Mouse (Mus musculus): ENCODE measurements around the gene Olfr157. TPM values are rescaled to one million over a fixed set of nuclear protein-coding genes. Genes with fewer than 3 reads are reported as not detected.

The Olfr157 gene
- polyA plus RNA-seq, 1 experiment from 2014 or later, result not detected

DNA sequence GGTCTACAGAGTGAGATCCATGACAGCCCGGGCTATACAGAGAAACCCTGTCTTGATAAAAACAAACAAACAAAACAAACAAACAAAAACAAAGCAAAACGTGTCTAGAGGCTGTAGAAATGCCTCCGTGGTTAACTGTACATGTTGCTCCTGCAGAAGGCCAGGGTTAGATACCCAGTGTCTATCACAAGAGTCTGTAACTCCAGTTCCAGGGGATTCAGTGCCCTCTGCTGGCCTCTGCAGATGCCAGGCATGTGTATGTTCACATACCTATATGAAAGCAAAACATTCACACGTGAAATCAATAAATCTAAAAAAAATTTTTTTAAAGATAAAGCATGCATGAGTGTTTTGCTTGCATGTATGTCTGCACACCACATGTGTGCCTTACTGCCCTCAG, 23.3 kb upstream of the Olfr157 start:
- H3K4me2 ChIP-seq (ENCODE audit: low read depth, low read length), result no peak overlapping the region

DNA sequence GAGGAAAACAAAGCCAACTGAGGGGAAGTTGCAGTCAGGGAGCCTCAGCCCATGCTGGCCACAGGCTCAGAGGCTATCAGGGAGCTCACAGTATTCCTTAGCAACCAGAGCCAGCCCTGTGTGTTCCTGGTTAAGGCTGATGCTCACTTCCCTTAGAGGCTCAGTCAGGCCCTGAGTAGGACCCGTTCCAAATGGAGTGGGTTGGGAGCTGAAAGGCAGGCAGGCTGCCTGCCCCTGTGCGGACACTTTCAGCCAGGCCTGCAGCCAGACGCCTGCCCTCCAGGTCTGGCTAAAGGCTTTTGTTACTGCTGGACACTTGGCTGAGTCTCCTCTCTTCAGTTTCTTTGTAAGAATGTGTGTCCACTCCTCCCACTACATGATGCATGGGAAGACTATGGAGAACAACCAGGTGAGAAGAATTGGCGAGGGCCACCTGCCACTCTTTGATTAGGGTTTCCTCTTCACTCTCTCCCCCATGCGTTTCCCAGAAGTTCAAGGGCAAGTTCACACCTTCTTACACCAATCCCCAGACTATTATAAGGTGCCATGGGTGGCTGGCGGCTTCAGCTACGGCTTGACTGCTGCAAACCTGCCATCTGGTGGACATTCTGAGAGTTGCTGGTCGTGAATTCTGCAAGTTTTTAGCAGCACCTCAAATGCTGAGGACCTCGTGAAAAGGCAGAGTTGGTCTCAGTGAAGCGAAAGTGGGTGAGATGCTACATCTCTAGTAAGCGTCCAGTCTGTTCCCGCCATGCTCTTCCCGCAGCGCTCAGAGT, 20.9 kb upstream of the Olfr157 start:
- Histone ChIP-seq H3K27ac (ENCODE audit: low read depth, low read length) (no peak overlapping the region), H3K36me3 (ENCODE audit: control insufficient read depth, insufficient read depth, low read length) (no peaks in the 10 kb centered on the region), H3K4me3 (ENCODE audit: low read depth, low read length) (no peak overlapping the region), H3K9me3 (ENCODE audit: control insufficient read depth, low read length) (no peaks in the 10 kb centered on the region), H3K4me1 (ENCODE audit: control insufficient read depth, insufficient read depth, low read length) (no peaks in the 10 kb centered on the region), H3K4me2 (ENCODE audit: low read depth, low read length) (no peak overlapping the region), H3K27me3 (ENCODE audit: control insufficient read depth, insufficient read depth, low read length) (no peaks in the 10 kb centered on the region), H3K9ac (replicated peaks; ENCODE audit: low read depth, low read length) (no peak overlapping the region)
- WGBS, result 16% methylated on average over 14 of the region's 14 CpGs
- ATAC-seq (ENCODE audit: low read depth), result no peak

More for the DNA sequence above, 23.3 kb upstream of the Olfr157 start:
- Histone ChIP-seq H3K9ac (replicated peaks; ENCODE audit: low read depth, low read length) (no peak overlapping the region), H3K9me3 (ENCODE audit: control insufficient read depth, low read length) (no peaks in the 10 kb centered on the region), H3K4me1 (ENCODE audit: control insufficient read depth, insufficient read depth, low read length) (no peaks in the 10 kb centered on the region), H3K4me3 (ENCODE audit: low read depth, low read length) (no peak overlapping the region), H3K36me3 (ENCODE audit: control insufficient read depth, insufficient read depth, low read length) (no peaks in the 10 kb centered on the region), H3K27ac (ENCODE audit: low read depth, low read length) (no peak overlapping the region), H3K27me3 (ENCODE audit: control insufficient read depth, insufficient read depth, low read length) (no peaks in the 10 kb centered on the region)
- WGBS, result 73% methylated on average over 4 of the region's 4 CpGs
- no peak for ATAC-seq (ENCODE audit: low read depth)

DNA sequence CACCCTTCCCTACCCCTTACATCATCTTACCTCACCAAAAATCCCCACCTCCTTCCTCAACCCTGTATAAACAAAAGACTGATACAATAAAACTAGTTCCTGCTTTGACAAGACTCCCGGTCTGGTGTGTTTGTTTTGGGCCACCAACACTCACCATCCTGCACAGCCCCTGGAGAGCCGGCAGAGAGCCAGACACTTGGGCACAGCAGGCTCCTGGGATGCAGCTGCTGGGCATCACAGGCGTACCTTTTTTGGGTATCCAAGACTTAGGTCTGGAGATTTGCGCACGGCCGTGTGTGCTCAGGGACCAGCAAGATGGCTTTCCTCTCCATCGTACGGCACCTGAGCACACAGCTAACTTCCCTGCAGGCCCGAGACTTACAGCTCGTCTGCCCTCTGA, 19.9 kb upstream of the Olfr157 start:
- Histone ChIP-seq H3K9me3 (ENCODE audit: control insufficient read depth, low read length) (no peaks in the 10 kb centered on the region), H3K9ac (replicated peaks; ENCODE audit: low read depth, low read length) (no peak overlapping the region), H3K27me3 (ENCODE audit: control insufficient read depth, insufficient read depth, low read length) (no peaks in the 10 kb centered on the region), H3K4me1 (ENCODE audit: control insufficient read depth, insufficient read depth, low read length) (no peaks in the 10 kb centered on the region), H3K27ac (ENCODE audit: low read depth, low read length) (no peak overlapping the region), H3K36me3 (ENCODE audit: control insufficient read depth, insufficient read depth, low read length) (no peaks in the 10 kb centered on the region), H3K4me2 (ENCODE audit: low read depth, low read length) (no peak overlapping the region), H3K4me3 (ENCODE audit: low read depth, low read length) (no peak overlapping the region)
- ATAC-seq (ENCODE audit: low read depth), result no peak
- 86% methylated on average over 10 of the region's 10 CpGs for WGBS

DNA sequence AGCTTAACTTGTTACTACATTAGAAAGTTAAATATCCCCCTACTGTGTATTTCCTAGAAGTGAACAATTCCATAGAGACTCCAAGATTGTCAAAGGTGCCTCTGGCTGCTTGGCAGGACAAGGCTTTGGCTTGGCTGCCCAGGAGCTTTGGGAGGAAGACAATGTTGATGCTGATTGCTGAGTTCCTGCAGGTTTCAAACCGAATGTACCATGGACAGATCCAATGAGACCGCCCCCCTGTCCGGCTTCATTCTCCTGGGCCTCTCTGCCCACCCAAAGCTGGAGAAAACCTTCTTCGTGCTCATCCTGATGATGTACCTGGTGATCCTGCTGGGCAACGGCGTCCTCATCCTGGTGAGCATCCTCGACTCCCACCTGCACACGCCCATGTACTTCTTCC, 14.1 kb upstream of the Olfr157 start:
- no peak overlapping the region for H3K27ac ChIP-seq (ENCODE audit: low read depth, low read length)
- H3K36me3 ChIP-seq (ENCODE audit: control insufficient read depth, insufficient read depth, low read length), result no peaks in the 10 kb centered on the region
- no peaks in the 10 kb centered on the region for H3K27me3 ChIP-seq (ENCODE audit: control insufficient read depth, insufficient read depth, low read length)
- no peak overlapping the region for H3K4me2 ChIP-seq (ENCODE audit: low read depth, low read length)
- 77% methylated on average over 8 of the region's 8 CpGs for WGBS
- no peaks in the 10 kb centered on the region for H3K4me1 ChIP-seq (ENCODE audit: control insufficient read depth, insufficient read depth, low read length)
- H3K4me3 ChIP-seq (ENCODE audit: low read depth, low read length), result no peak overlapping the region
- H3K9me3 ChIP-seq (ENCODE audit: control insufficient read depth, low read length), result no peaks in the 10 kb centered on the region
- no peak for ATAC-seq (ENCODE audit: low read depth)
- no peak overlapping the region for H3K9ac ChIP-seq (replicated peaks; ENCODE audit: low read depth, low read length)

DNA sequence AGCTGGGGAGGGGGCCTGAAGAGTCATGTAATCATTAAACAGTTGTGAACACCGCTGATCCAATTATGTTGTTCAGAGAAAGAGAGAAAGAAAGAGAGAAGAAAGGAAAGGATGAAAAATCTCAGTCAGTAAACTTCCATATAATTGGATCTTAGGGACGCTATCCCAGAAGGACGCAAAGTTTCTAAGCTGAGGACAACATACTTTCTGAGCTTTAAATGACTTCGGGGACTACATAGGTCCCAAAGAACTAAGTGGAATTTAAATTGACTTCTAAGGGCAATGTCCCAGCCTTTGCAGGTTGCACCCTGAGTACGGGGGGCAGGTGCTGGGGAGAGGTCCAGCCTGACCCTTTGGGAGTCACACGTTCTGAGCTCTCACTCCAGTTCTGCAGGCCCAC, 11.3 kb upstream of the Olfr157 start, which contains the start of gene Olfr155:
Olfr155 (plus strand) TSS at position 301 of the 400 bp plus-strand sequence.
- WGBS, result 88% methylated on average over 6 of the region's 6 CpGs
- Histone ChIP-seq H3K36me3 (ENCODE audit: control insufficient read depth, insufficient read depth, low read length) (no peaks in the 10 kb centered on the region), H3K9ac (replicated peaks; ENCODE audit: low read depth, low read length) (no peak within 1 kb of the TSS), H3K9me3 (ENCODE audit: control insufficient read depth, low read length) (no peaks in the 10 kb centered on the region), H3K4me1 (ENCODE audit: control insufficient read depth, insufficient read depth, low read length) (no peaks in the 10 kb centered on the region), H3K4me3 (ENCODE audit: low read depth, low read length) (no peak within 1 kb of the TSS), H3K27me3 (ENCODE audit: control insufficient read depth, insufficient read depth, low read length) (no peaks in the 10 kb centered on the region), H3K27ac (ENCODE audit: low read depth, low read length) (no peak within 1 kb of the TSS), H3K4me2 (ENCODE audit: low read depth, low read length) (no peak within 1 kb of the TSS)
- ATAC-seq (ENCODE audit: low read depth), result no peak

DNA sequence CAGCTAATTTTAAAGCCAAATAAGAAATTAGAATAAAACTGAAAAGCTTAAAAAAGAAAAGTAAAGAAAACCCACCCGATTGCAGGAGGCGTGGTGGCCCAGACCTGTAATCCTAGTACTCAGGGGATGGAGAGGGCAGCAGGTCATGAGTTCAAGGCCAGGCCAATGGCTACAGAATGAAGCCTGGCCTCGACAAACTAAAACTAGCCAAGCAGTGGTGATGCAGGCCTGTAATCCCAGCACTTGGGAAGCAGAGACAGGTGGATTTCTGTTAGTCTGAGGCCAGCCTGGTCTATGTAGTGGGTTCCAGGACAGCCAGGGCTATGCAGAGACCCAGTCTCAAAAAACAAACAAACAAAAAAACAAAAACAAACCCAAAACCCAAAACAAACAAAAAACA, 1.7 kb downstream of the Olfr157 start:
- no peak overlapping the region for H3K9ac ChIP-seq (replicated peaks; ENCODE audit: low read depth, low read length)
- H3K4me2 ChIP-seq (ENCODE audit: low read depth, low read length), result no peak overlapping the region
- H3K27ac ChIP-seq (ENCODE audit: low read depth, low read length), result no peak overlapping the region
- no peaks in the 10 kb centered on the region for H3K9me3 ChIP-seq (ENCODE audit: control insufficient read depth, low read length)
- H3K4me1 ChIP-seq (ENCODE audit: control insufficient read depth, insufficient read depth, low read length), result no peaks in the 10 kb centered on the region
- H3K4me3 ChIP-seq (ENCODE audit: low read depth, low read length), result no peak overlapping the region
- no peak for ATAC-seq (ENCODE audit: low read depth)
- WGBS, result 75% methylated on average over 3 of the region's 3 CpGs
- no peaks in the 10 kb centered on the region for H3K36me3 ChIP-seq (ENCODE audit: control insufficient read depth, insufficient read depth, low read length)
- H3K27me3 ChIP-seq (ENCODE audit: control insufficient read depth, insufficient read depth, low read length), result no peaks in the 10 kb centered on the region

DNA sequence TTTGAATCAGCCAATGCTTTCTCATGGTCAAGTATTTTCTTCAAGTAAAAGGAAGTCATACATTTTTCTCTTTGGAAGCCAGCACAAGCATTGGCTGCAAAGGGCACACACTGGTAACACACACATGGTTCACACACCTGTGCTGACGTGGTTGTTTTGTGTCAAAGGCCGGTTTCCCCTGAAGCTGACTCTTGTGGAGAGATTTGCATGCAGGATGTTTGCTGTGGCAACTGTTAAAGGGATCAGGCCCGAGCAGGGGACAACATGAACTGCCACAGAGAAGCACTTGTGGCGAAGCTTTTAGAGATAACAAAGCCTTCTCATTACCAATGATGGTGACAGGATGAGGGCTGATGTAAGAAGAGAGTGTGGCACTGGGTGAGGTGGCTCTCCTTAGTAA, 5.3 kb downstream of the Olfr157 start:
- no peak for ATAC-seq (ENCODE audit: low read depth)
- no peaks in the 10 kb centered on the region for H3K27me3 ChIP-seq (ENCODE audit: control insufficient read depth, insufficient read depth, low read length)
- WGBS, result 82% methylated on average over 4 of the region's 4 CpGs
- H3K4me1 ChIP-seq (ENCODE audit: control insufficient read depth, insufficient read depth, low read length), result no peaks in the 10 kb centered on the region
- no peak overlapping the region for H3K4me3 ChIP-seq (ENCODE audit: low read depth, low read length)
- no peaks in the 10 kb centered on the region for H3K36me3 ChIP-seq (ENCODE audit: control insufficient read depth, insufficient read depth, low read length)
- H3K9ac ChIP-seq (replicated peaks; ENCODE audit: low read depth, low read length), result no peak overlapping the region
- no peak overlapping the region for H3K27ac ChIP-seq (ENCODE audit: low read depth, low read length)
- H3K9me3 ChIP-seq (ENCODE audit: control insufficient read depth, low read length), result no peaks in the 10 kb centered on the region
- no peak overlapping the region for H3K4me2 ChIP-seq (ENCODE audit: low read depth, low read length)

DNA sequence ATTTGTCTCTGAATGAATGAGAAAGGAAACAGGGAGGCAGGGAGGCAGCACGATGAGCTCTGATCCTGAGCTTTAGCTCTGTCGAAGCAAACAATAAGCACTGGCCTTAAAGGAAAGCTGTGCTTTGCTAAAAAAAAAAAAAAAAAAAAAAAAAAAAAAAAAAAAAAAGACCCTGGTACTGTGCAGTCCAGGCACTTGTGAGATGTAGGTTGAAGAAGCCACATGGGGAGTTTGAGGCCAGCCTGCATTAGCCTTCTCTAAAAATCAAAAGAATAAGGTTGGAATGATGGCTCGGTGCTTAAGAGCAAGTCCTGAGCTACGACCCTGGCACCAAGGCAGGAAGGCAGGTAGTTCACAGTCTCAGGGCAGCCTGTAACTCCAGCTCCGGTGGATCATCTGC, 6.2 kb downstream of the Olfr157 start:
- H3K27me3 ChIP-seq (ENCODE audit: control insufficient read depth, insufficient read depth, low read length), result no peaks in the 10 kb centered on the region
- no peak overlapping the region for H3K27ac ChIP-seq (ENCODE audit: low read depth, low read length)
- no peak overlapping the region for H3K9ac ChIP-seq (replicated peaks; ENCODE audit: low read depth, low read length)
- H3K4me2 ChIP-seq (ENCODE audit: low read depth, low read length), result no peak overlapping the region
- WGBS, result 72% methylated on average over 5 of the region's 5 CpGs
- H3K9me3 ChIP-seq (ENCODE audit: control insufficient read depth, low read length), result no peaks in the 10 kb centered on the region
- no peak for ATAC-seq (ENCODE audit: low read depth)
- no peaks in the 10 kb centered on the region for H3K4me1 ChIP-seq (ENCODE audit: control insufficient read depth, insufficient read depth, low read length)
- no peaks in the 10 kb centered on the region for H3K36me3 ChIP-seq (ENCODE audit: control insufficient read depth, insufficient read depth, low read length)
- no peak overlapping the region for H3K4me3 ChIP-seq (ENCODE audit: low read depth, low read length)

DNA sequence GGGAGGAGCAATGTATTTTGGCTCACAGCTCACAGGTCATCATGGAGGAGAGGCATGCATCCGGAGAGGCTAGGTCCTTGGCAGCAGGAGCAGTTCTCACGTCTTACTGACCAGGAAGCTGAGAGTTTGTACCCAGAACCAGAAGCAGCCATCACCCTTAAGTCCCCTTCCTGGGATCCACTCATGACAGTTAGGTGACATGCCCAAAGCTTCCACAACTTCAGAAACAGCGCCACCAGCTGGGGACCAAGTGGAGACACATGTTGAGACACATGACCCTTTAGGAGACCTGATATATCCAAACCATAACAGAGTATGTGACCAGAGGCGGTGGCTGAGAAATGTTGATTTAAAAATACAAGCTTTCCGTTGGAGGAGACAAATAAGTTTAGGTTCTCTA, 8.0 kb downstream of the Olfr157 start:
- no peaks in the 10 kb centered on the region for H3K36me3 ChIP-seq (ENCODE audit: control insufficient read depth, insufficient read depth, low read length)
- no peak overlapping the region for H3K27ac ChIP-seq (ENCODE audit: low read depth, low read length)
- H3K9me3 ChIP-seq (ENCODE audit: control insufficient read depth, low read length), result no peaks in the 10 kb centered on the region
- no peak overlapping the region for H3K4me3 ChIP-seq (ENCODE audit: low read depth, low read length)
- no peaks in the 10 kb centered on the region for H3K4me1 ChIP-seq (ENCODE audit: control insufficient read depth, insufficient read depth, low read length)
- no peaks in the 10 kb centered on the region for H3K27me3 ChIP-seq (ENCODE audit: control insufficient read depth, insufficient read depth, low read length)
- H3K4me2 ChIP-seq (ENCODE audit: low read depth, low read length), result no peak overlapping the region
- no peak for ATAC-seq (ENCODE audit: low read depth)
- 75% methylated on average over 5 of the region's 5 CpGs for WGBS
- H3K9ac ChIP-seq (replicated peaks; ENCODE audit: low read depth, low read length), result no peak overlapping the region
